In genomic region chr2:103893159-103893740, GRCm38 (mm10) we compare ENCODE assay signal across 23 mouse cellular contexts.
DNase-seq lines count a peak whose midpoint lies in the region; ATAC-seq and TF ChIP-seq lines count a peak whose summit lies in the region.
"Had no signal": no experiment of that assay in that cellular context is flagged by ENCODE, and none has a peak within 500 bp of the region (broad histone marks: within the 10 kb centered on the region; RNA-seq: fewer than 3 reads in every experiment).

No protein-coding gene starts in this region.

- peak overlapping the region; percentile 62 for H3K9ac ChIP-seq in liver, embryonic 14.5 days (replicated peaks)
- H3K9ac ChIP-seq: forebrain, postnatal 0 days; hindbrain, embryonic 12.5 days; midbrain, embryonic 13.5 days had no signal

- DNase-seq in heart, embryonic 10.5 days (ENCODE audit: low spot score), result no peak
- no peak for DNase-seq in heart, adult 8-10 months (ENCODE audit: low spot score)
- no peak for DNase-seq in spleen, adult 2 months (ENCODE audit: low read depth in 1 of 2, low spot score in 2 of 2)
- no peak for DNase-seq in spleen, postnatal 36 days (ENCODE audit: low spot score in 2 of 2)
- DNase-seq in liver, embryonic 14.5 days (ENCODE audit: low read depth in 3 of 3, low spot score in 3 of 3), result no peak
- no peak for DNase-seq in urinary bladder, postnatal 10 days (ENCODE audit: low spot score)
- no peak for DNase-seq in kidney, postnatal 36 days
- DNase-seq: adrenal gland, postnatal 14 days; cerebellum, adult 9-10 months; forebrain, postnatal 0 days; gastrocnemius, postnatal 25 days; heart, adult 18-20 months; heart, postnatal 14 days; kidney, adult 11 months; lung, adult 18-20 months; lung, postnatal 14 days; thymus, adult 2 months; thymus, postnatal 4 days had no signal

- peak; percentile 6 for ATAC-seq in liver, embryonic 14.5 days (ENCODE audit: insufficient read depth)
- ATAC-seq: activated CD4-positive, CD25-positive, alpha-beta regulatory T cell, adult 4 months; forebrain, postnatal 0 days; midbrain, embryonic 13.5 days had no signal

- no peaks in the 10 kb centered on the region for H3K36me3 ChIP-seq in heart, embryonic 10.5 days
- no peaks in the 10 kb centered on the region for H3K36me3 ChIP-seq in spleen, adult 2 months (ENCODE audit: control insufficient read depth, insufficient read depth, low read length)
- no peaks in the 10 kb centered on the region for H3K36me3 ChIP-seq in liver, embryonic 14.5 days (replicated peaks; ENCODE audit: control insufficient read depth, insufficient read depth, low read depth)
- H3K36me3 ChIP-seq: G1E; hindbrain, embryonic 12.5 days; midbrain, embryonic 13.5 days had no signal

- H3K4me3 ChIP-seq in heart, embryonic 10.5 days, result no peak overlapping the region
- no peak overlapping the region for H3K4me3 ChIP-seq in spleen, adult 2 months (ENCODE audit: extremely low read depth, insufficient read depth, insufficient read length)
- peak overlapping the region in 1 of 2 experiments; percentile 7; a peak in 1 of 4 replicates for H3K4me3 ChIP-seq in liver, embryonic 14.5 days (ENCODE audit: insufficient read depth in 1 of 2, low read depth in 2 of 2, low read length in 2 of 2)
- H3K4me3 ChIP-seq: hindbrain, embryonic 12.5 days; midbrain, embryonic 13.5 days had no signal

- 66% methylated on average over 2 of the region's 2 CpGs for WGBS in heart, embryonic 10.5 days
- 77% methylated on average over 2 of the region's 2 CpGs for WGBS in spleen, adult 2 months
- WGBS in liver, embryonic 14.5 days (ENCODE audit: insufficient replicate concordance), result 17% methylated on average over 2 of the region's 2 CpGs

- H3K4me1 ChIP-seq in heart, embryonic 10.5 days, result peaks cover 52% of the 10 kb centered on the region
- H3K4me1 ChIP-seq in spleen, adult 2 months (ENCODE audit: control insufficient read depth, insufficient read depth, insufficient read length), result peaks cover 26% of the 10 kb centered on the region; the same call in 1 of the 2 replicates
- peaks cover 77 to 80% of the 10 kb centered on the region in 2 experiments for H3K4me1 ChIP-seq in liver, embryonic 14.5 days (replicated peaks; ENCODE audit: control insufficient read depth in 2 of 2, insufficient read depth in 2 of 2, low read length in 1 of 2)

- H3K27me3 ChIP-seq in heart, embryonic 10.5 days (ENCODE audit: insufficient read depth, poor library complexity, severe bottlenecking), result peaks cover 22% of the 10 kb centered on the region; the same call in 1 of the 2 replicates
- H3K27me3 ChIP-seq in spleen, adult 2 months (ENCODE audit: control insufficient read depth, insufficient read depth, low read length), result no peaks in the 10 kb centered on the region
- no peaks in the 10 kb centered on the region for H3K27me3 ChIP-seq in liver, embryonic 14.5 days (ENCODE audit: control insufficient read depth, insufficient read depth, low read length)
- H3K27me3 ChIP-seq: hindbrain, embryonic 12.5 days; midbrain, embryonic 13.5 days had no signal

- H3K27ac ChIP-seq in heart, embryonic 10.5 days, result peak overlapping the region; percentile 85
- H3K27ac ChIP-seq in spleen, adult 2 months (ENCODE audit: insufficient read depth, low read length), result peak overlapping the region; percentile 61; the same call in 1 of the 2 replicates
- H3K27ac ChIP-seq in liver, embryonic 14.5 days, result peak overlapping the region; percentile 98
- H3K27ac ChIP-seq: hindbrain, embryonic 12.5 days; midbrain, embryonic 13.5 days; stomach, postnatal 0 days had no signal

- no peaks in the 10 kb centered on the region for H3K9me3 ChIP-seq in heart, embryonic 10.5 days
- no peaks in the 10 kb centered on the region for H3K9me3 ChIP-seq in liver, embryonic 14.5 days (ENCODE audit: control insufficient read depth, low read length)
- H3K9me3 ChIP-seq: G1E; hindbrain, embryonic 12.5 days; midbrain, embryonic 13.5 days had no signal

- TF ChIP-seq CTCF in spleen, adult 2 months (IDR thresholded peaks at IDR 0.05; ENCODE audit: extremely low read depth, insufficient read depth, insufficient read length, insufficient replicate concordance), result no peak
- TF ChIP-seq CTCF in liver, embryonic 14.5 days (IDR thresholded peaks at IDR 0.05; ENCODE audit: low read depth), result no peak

- H3K4me2 ChIP-seq in liver, embryonic 14.5 days (ENCODE audit: low read depth), result peak overlapping the region; percentile 98
- H3K4me2 ChIP-seq: hindbrain, embryonic 12.5 days; midbrain, embryonic 13.5 days had no signal

- TF ChIP-seq POLR2A in spleen, adult 2 months (IDR thresholded peaks at IDR 0.05; ENCODE audit: low read depth, low read length), result no peak

- no peak for TF ChIP-seq EP300 in liver, embryonic 14.5 days (IDR thresholded peaks at IDR 0.05; ENCODE audit: low read depth)
